Mouse (Mus musculus) CH12.LX (cell line): ENCODE results near the gene Olfr669. TPM values are rescaled to one million over a fixed set of nuclear protein-coding genes. Genes with fewer than 3 reads are reported as not detected.
"Not testable (repeated sequence)": the region's sequence is repeated elsewhere in the genome, so short reads cannot be mapped to it uniquely, and the experiment has no call there.

Experiments
- DNase-seq: peaks from one replicate; pipeline ENCODE4 v3.0.0-alpha.2; 2013; ENCODE audit errors: extremely low read depth
- H3K27ac ChIP-seq: 2 replicates; pipeline ENCODE4 v1.5.1; 2012; ENCODE audit warnings: low read depth, mild to moderate bottlenecking, control low read depth, moderate library complexity; ENCODE audit not compliant: insufficient read depth
- H3K27me3 ChIP-seq: replicated peaks from 2 replicates; pipeline ENCODE3; 2012; ENCODE audit warnings: inconsistent platforms
- H3K36me3 ChIP-seq, 2 experiments: replicated peaks in 1 of 2; 2 replicates each; pipeline versions ENCODE3 to v1.6.1; 2012; ENCODE audit warnings: inconsistent platforms in 1 of 2, low read length in 1 of 2, mild to moderate bottlenecking in 1 of 2, mixed read lengths in 1 of 2, moderate library complexity in 1 of 2; ENCODE audit not compliant: control insufficient read depth in 1 of 2, insufficient read depth in 1 of 2
- H3K4me1 ChIP-seq, 2 experiments: 2 replicates each; pipeline ENCODE4 v1.6.1; 2012; ENCODE audit warnings: inconsistent platforms in 1 of 2, moderate library complexity in 1 of 2; ENCODE audit not compliant: insufficient read depth in 2 of 2, control insufficient read depth in 1 of 2
- H3K4me2 ChIP-seq: 2 replicates; pipeline ENCODE4 v1.6.1; 2012; ENCODE audit warnings: low read depth, mild to moderate bottlenecking, control low read depth; ENCODE audit not compliant: poor library complexity, insufficient read depth, severe bottlenecking
- H3K4me3 ChIP-seq, 3 experiments: fragments of 150-350 bp in 1 of 3; sonication (generic) in 1 of 3; replicated peaks in 1 of 3; 2 replicates each; pipeline versions ENCODE3 to v1.5.1; 2011 to 2012; ENCODE audit warnings: low read depth in 2 of 3, low read length in 2 of 3, mild to moderate bottlenecking in 2 of 3, moderate library complexity in 2 of 3, control low read depth in 1 of 3, improper control_type of control experiment in 1 of 3, inconsistent platforms in 1 of 3, mixed read lengths in 1 of 3; ENCODE audit not compliant: poor library complexity in 1 of 3
- H3K79me2 ChIP-seq: replicated peaks from 2 replicates; pipeline ENCODE4 v1.6.1; 2012; ENCODE audit warnings: mild to moderate bottlenecking, moderate library complexity; ENCODE audit not compliant: control insufficient read depth, poor library complexity, insufficient read depth, severe bottlenecking; ENCODE audit errors: extremely low read depth
- H3K9ac ChIP-seq: 2 replicates; pipeline ENCODE4 v1.6.1; 2012; ENCODE audit warnings: low read depth, mild to moderate bottlenecking, control low read depth, moderate library complexity; ENCODE audit not compliant: insufficient read depth
- H3K9me3 ChIP-seq: replicated peaks from 2 replicates; pipeline ENCODE3; 2012; ENCODE audit warnings: low read length, inconsistent platforms, mixed read lengths
- BHLHE40 ChIP-seq: IDR thresholded peaks from 2 replicates; pipeline ENCODE4 v1.6.1; 2011; ENCODE audit warnings: mild to moderate bottlenecking, low read depth, low read length, improper control_type of control experiment
- CTCF ChIP-seq, 2 experiments: IDR thresholded peaks in 1 of 2; conservative IDR thresholded peaks in 1 of 2; 2 replicates each; pipeline ENCODE4 v1.5.1; 2011 to 2012; ENCODE audit warnings: low read depth in 2 of 2, low read length in 2 of 2, improper control_type of control experiment in 1 of 2, inconsistent platforms in 1 of 2, mild to moderate bottlenecking in 1 of 2, moderate library complexity in 1 of 2
- EP300 ChIP-seq: IDR thresholded peaks from 2 replicates; pipeline ENCODE4 v1.6.1; 2011; ENCODE audit warnings: low read length, improper control_type of control experiment
- ETS1 ChIP-seq: conservative IDR thresholded peaks from 2 replicates; pipeline ENCODE4 v1.6.1; 2012; ENCODE audit warnings: low read depth, mild to moderate bottlenecking, inconsistent platforms, low read length, improper control_type of control experiment, moderate library complexity
- JUND ChIP-seq: conservative IDR thresholded peaks from 2 replicates; pipeline ENCODE4 v1.6.1; 2011; ENCODE audit warnings: low read depth, low read length, improper control_type of control experiment
- KAT2A ChIP-seq: IDR thresholded peaks from 2 replicates; pipeline ENCODE4 v1.6.1; 2012; ENCODE audit warnings: low read length, improper control_type of control experiment, inconsistent platforms; ENCODE audit not compliant: insufficient replicate concordance
- MAFK ChIP-seq: IDR thresholded peaks from 2 replicates; pipeline ENCODE4 v1.6.1; 2011; ENCODE audit warnings: low read length, improper control_type of control experiment; ENCODE audit not compliant: insufficient replicate concordance
- MAZ ChIP-seq: IDR thresholded peaks from 2 replicates; pipeline ENCODE4 v1.6.1; 2012; ENCODE audit warnings: low read depth, mild to moderate bottlenecking, inconsistent platforms, low read length, improper control_type of control experiment, moderate library complexity
- MXI1 ChIP-seq: IDR thresholded peaks from 2 replicates; pipeline ENCODE4 v1.6.1; 2011; ENCODE audit warnings: mild to moderate bottlenecking, low read depth, low read length, improper control_type of control experiment
- NRF1 ChIP-seq: IDR thresholded peaks from 2 replicates; pipeline ENCODE4 v1.6.1; 2014; ENCODE audit warnings: low read depth, mild to moderate bottlenecking, inconsistent platforms, low read length, improper control_type of control experiment, moderate library complexity
- POLR2A ChIP-seq: IDR thresholded peaks from 2 replicates; pipeline ENCODE4 v1.6.1; 2011; ENCODE audit warnings: low read depth, mild to moderate bottlenecking, improper control_type of control experiment, low read length
- POLR2AphosphoS2 ChIP-seq: IDR thresholded peaks from 2 replicates; pipeline ENCODE4 v1.6.1; 2011; ENCODE audit warnings: low read depth, low read length, improper control_type of control experiment
- RAD21 ChIP-seq: IDR thresholded peaks from 2 replicates; pipeline ENCODE4 v1.6.1; 2011; ENCODE audit warnings: low read depth, mild to moderate bottlenecking, low read length, improper control_type of control experiment, moderate library complexity
- RCOR1 ChIP-seq: conservative IDR thresholded peaks from 2 replicates; pipeline ENCODE4 v1.6.1; 2012; ENCODE audit warnings: low read depth, mild to moderate bottlenecking, inconsistent platforms, low read length, improper control_type of control experiment
- SIN3A ChIP-seq: IDR thresholded peaks from 2 replicates; pipeline ENCODE4 v1.6.1; 2012; ENCODE audit warnings: low read length, improper control_type of control experiment, inconsistent platforms
- SMC3 ChIP-seq: IDR thresholded peaks from 2 replicates; pipeline ENCODE4 v1.6.1; 2011; ENCODE audit warnings: low read depth, low read length, improper control_type of control experiment
- TBP ChIP-seq: conservative IDR thresholded peaks from 2 replicates; pipeline ENCODE4 v1.6.1; 2011; ENCODE audit warnings: low read depth, low read length, improper control_type of control experiment
- TCF12 ChIP-seq: IDR thresholded peaks from 2 replicates; pipeline ENCODE4 v1.6.1; 2014; ENCODE audit warnings: low read depth, mild to moderate bottlenecking, inconsistent platforms, low read length, improper control_type of control experiment
- USF1 ChIP-seq: IDR thresholded peaks from 2 replicates; pipeline ENCODE4 v1.6.1; 2014; ENCODE audit warnings: low read depth, mild to moderate bottlenecking, inconsistent platforms, low read length, improper control_type of control experiment
- ZC3H11A ChIP-seq: IDR thresholded peaks from 2 replicates; pipeline ENCODE4 v1.6.1; 2012; ENCODE audit warnings: low read depth, mild to moderate bottlenecking, inconsistent platforms, low read length, improper control_type of control experiment
- ZMIZ1 ChIP-seq: IDR thresholded peaks from 2 replicates; pipeline ENCODE4 v1.6.1; 2012; ENCODE audit warnings: low read depth, mild to moderate bottlenecking, inconsistent platforms, low read length, improper control_type of control experiment
- dilution Hi-C: fragments of 300-500 bp; cut with MboI; formaldehyde crosslinking; loops from 2 replicates; pipeline ENCODE4 v1.14.3; 2020; ENCODE audit warnings: low sequenced_read_pairs; ENCODE audit not compliant: extremely low pct_unique_long_range_greater_than_20kb, extremely low pct_ligation_motif_present
- in situ Hi-C: fragments of 300-500 bp; cut with MboI; formaldehyde crosslinking; loops from 3 replicates; pipeline ENCODE4 v1.14.3; 2019; ENCODE audit warnings: low sequenced_read_pairs, low pct_ligation_motif_present, low pct_unique_long_range_greater_than_20kb, mixed read lengths
- polyA plus RNA-seq: library from polyadenylated mRNA; unstranded; fragments of >175 nt; gene quantifications from 2 replicates; pipeline ENCODE4 v1.2.1, GENCODE M21; 2012; ENCODE audit warnings: low read depth; ENCODE audit not compliant: insufficient read length
- total RNA-seq, 2 experiments: library from RNA; depleted of rRNA; stranded (reverse); fragments of 300-350 nt in 1 of 2; fragments of >200 nt in 1 of 2; gene quantifications; 2 replicates each; pipeline ENCODE4 v1.2.3; 2012 to 2014

Olfr669 gene
- total and polyA plus RNA-seq, 3 experiments = not detected

DNA sequence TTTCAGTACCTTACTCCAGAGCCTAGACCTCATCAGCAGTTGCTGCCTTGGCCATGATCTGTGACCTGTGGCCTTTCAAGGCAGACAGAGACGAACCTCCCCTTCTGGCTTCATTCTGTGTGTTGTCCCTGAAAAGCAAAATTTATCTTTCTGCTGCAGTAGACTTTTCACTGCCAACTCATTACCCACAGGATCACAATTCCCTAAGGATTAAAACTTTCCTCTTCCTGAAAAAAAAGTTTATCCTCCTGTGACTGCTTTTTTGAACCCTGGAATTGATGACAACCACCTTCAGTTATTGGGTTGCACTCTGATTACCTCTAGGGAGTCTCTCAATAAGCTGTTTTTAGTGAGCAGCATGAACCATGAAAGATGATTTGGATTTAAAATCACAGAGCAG lies 28.5 kb downstream of the Olfr669 start, which contains the start of gene Olfr670:
Gene Olfr670 (minus strand): TSS at position 101 of the 400 bp plus-strand sequence.
- H3K79me2 ChIP-seq = no peaks in the 10 kb centered on the region

DNA sequence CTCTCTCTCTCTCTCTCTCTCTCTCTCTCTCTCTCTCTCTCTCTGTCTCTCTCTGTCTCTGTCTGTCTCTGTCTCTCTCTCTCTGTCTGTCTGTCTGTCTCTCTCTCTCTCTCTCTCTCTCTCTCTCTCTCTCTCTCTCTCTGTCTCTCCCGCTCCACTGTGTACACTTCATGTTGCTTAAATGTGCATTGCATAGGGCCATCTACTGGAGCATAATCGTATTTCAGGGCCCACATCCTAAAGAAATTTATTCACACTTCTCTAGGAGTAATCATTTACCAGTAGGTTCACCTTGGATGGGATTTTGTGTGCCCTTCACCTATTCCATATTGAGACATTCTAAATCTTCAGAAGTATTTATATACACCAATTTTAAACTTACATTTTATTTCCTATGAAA lies 38.5 kb downstream of the Olfr669 start:
- H3K9ac ChIP-seq, H3K4me1 ChIP-seq, H3K27ac ChIP-seq, H3K4me3 ChIP-seq, H3K27me3 ChIP-seq, H3K79me2 ChIP-seq, in situ Hi-C loops, H3K4me2 ChIP-seq, dilution Hi-C loops, H3K36me3 ChIP-seq, H3K9me3 ChIP-seq: not testable (repeated sequence)
- DNase-seq = peak; percentile 14
- peak in 1 of 2 experiments; percentile 39; a peak in 1 of 4 replicates for TF ChIP-seq CTCF (conservative IDR thresholded peaks at IDR 0.05 in 1 of 2, IDR thresholded peaks at IDR 0.05 in 1 of 2; ENCODE audit: low read depth in 2 of 2, low read length in 2 of 2)
- TF ChIP-seq RAD21 = peak; percentile 28

More for the DNA sequence above, 28.5 kb downstream of the Olfr669 start, which contains the start of gene Olfr670:
- Histone ChIP-seq H3K27ac (no peak within 1 kb of the TSS), H3K9ac (no peak within 1 kb of the TSS), H3K4me2 (no peak within 1 kb of the TSS)
- in situ Hi-C loops = no loop called here
- no peak for TF ChIP-seq RCOR1
- no peak for TF ChIP-seq TBP
- TF ChIP-seq ETS1 = no peak
- TF ChIP-seq MAZ = no peak
- TF ChIP-seq BHLHE40 = no peak
- no peak for TF ChIP-seq TCF12
- no peak for TF ChIP-seq POLR2A
- TF ChIP-seq NRF1 = no peak
- TF ChIP-seq MAFK = no peak
- no peak for TF ChIP-seq MXI1
- no peak for TF ChIP-seq SIN3A
- TF ChIP-seq KAT2A = no peak
- no peak for TF ChIP-seq USF1
- no peak for TF ChIP-seq POLR2AphosphoS2
- TF ChIP-seq ZC3H11A = no peak
- no peak for TF ChIP-seq JUND
- no peak for TF ChIP-seq CTCF (conservative IDR thresholded peaks at IDR 0.05 in 1 of 2, IDR thresholded peaks at IDR 0.05 in 1 of 2; ENCODE audit: low read depth in 2 of 2, low read length in 2 of 2)
- TF ChIP-seq SMC3 = no peak
- TF ChIP-seq ZMIZ1 = no peak
- TF ChIP-seq EP300 = no peak
- TF ChIP-seq, all 38 proteins: peak for 0
- no peak for DNase-seq
- Histone ChIP-seq H3K4me1 (no peaks in the 10 kb centered on the region), H3K36me3 (no peaks in the 10 kb centered on the region), H3K4me3 (no peak within 1 kb of the TSS), H3K9me3 (no peaks in the 10 kb centered on the region), H3K27me3 (no peaks in the 10 kb centered on the region)
- dilution Hi-C loops = no loop called here
